Mouse (Mus musculus) limb, embryonic 13.5 days (tissue): ENCODE measurements around the gene Myo6. TPM values are rescaled to one million over a fixed set of nuclear protein-coding genes. Genes with fewer than 3 reads are reported as not detected.

Source experiments
- ATAC-seq: fragments of 200-750 bp; cut with Nextera tagmentation; 2 replicates; pipeline ENCODE4 v1.8.0; 2017; ENCODE audit warnings: low read depth, moderate number of reproducible peaks, moderate TSS enrichment; ENCODE audit not compliant: low FRiP score
- H3K27ac ChIP-seq: fragments of 300-500 bp; sonication (generic); 2 replicates; pipeline ENCODE4 v1.5.1; 2015; ENCODE audit warnings: inconsistent platforms, mild to moderate bottlenecking, moderate library complexity
- H3K27me3 ChIP-seq: fragments of 300-500 bp; sonication (generic); 2 replicates; pipeline ENCODE4 v1.6.1; 2015; ENCODE audit warnings: mild to moderate bottlenecking, inconsistent platforms
- H3K36me3 ChIP-seq: fragments of 300-500 bp; sonication (generic); 2 replicates; pipeline ENCODE4 v1.6.1; 2015; ENCODE audit warnings: inconsistent platforms, mild to moderate bottlenecking, moderate library complexity
- H3K4me1 ChIP-seq: fragments of 300-500 bp; sonication (generic); 2 replicates; pipeline ENCODE4 v1.6.1; 2015; ENCODE audit warnings: inconsistent platforms
- H3K4me2 ChIP-seq: fragments of 300-500 bp; sonication (generic); replicated peaks from 2 replicates; pipeline ENCODE4 v1.6.1; 2015; ENCODE audit warnings: inconsistent platforms, mild to moderate bottlenecking, moderate library complexity
- H3K4me3 ChIP-seq: fragments of 300-500 bp; sonication (generic); 2 replicates; pipeline ENCODE4 v1.5.1; 2015; ENCODE audit warnings: moderate library complexity, mild to moderate bottlenecking, inconsistent platforms
- H3K9ac ChIP-seq: fragments of 300-500 bp; sonication (generic); 2 replicates; pipeline ENCODE4 v1.6.1; 2015; ENCODE audit warnings: mild to moderate bottlenecking, inconsistent platforms
- H3K9me3 ChIP-seq: fragments of 300-500 bp; sonication (generic); 2 replicates; pipeline ENCODE4 v1.6.1; 2016; ENCODE audit warnings: inconsistent platforms
- WGBS: fragments of 180-500 bp; shearing (Covaris S2); methylation state at CpG from one replicate; pipeline ENCODE4 v1.1.7; 2015; 5-methylcytosine and 5-hydroxymethylcytosine counted together
- polyA plus RNA-seq: library from polyadenylated mRNA; unstranded; fragments of >200 nt; fragmentation: Nextera tagmentation; extraction: Ambion mirVana; gene quantifications from 2 replicates; pipeline ENCODE4 v1.2.1, GENCODE M21; 2015

The Myo6 gene
- polyA plus RNA-seq, 1 experiment from 2014 or later = 10.9 TPM

DNA sequence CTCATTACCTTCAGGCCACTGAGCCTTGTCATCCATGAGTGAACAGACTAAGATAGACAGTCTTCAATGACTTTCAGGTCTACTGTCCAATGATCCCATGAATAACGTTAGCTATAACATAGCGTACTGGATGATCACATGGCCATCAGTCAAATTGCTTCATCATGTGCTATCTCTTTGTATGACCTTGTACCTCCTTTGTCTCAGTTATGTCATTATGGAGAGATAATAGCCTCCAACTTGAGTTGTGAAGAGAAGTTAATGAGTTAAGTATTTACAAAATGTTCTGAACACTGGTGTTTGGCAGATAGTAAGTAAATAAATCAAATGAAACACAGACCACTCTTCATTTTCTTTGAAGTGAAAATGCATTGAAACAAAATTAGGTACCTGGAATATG is 91.7 kb downstream of the Myo6 start:
- Histone ChIP-seq H3K9ac (no peak overlapping the region), H3K4me1 (no peaks in the 10 kb centered on the region), H3K9me3 (no peaks in the 10 kb centered on the region), H3K4me3 (no peak overlapping the region), H3K4me2 (no peak overlapping the region), H3K27me3 (no peaks in the 10 kb centered on the region), H3K27ac (no peak overlapping the region), H3K36me3 (no peaks in the 10 kb centered on the region)
- 85% methylated on average over 2 of the region's 2 CpGs for WGBS
- ATAC-seq = no peak

GRCm38 (mm10) chr9:80258396-80258795 is 93.6 kb downstream of the Myo6 start:
- peak; percentile 73; the same call in 1 of the 2 replicates for ATAC-seq
- WGBS = 27% methylated on average over 6 of the region's 6 CpGs
- H3K36me3 ChIP-seq = no peaks in the 10 kb centered on the region
- H3K4me3 ChIP-seq = no peak overlapping the region
- no peak overlapping the region for H3K9ac ChIP-seq
- peaks cover 10% of the 10 kb centered on the region for H3K4me1 ChIP-seq
- H3K4me2 ChIP-seq = no peak overlapping the region
- H3K27me3 ChIP-seq = no peaks in the 10 kb centered on the region
- no peaks in the 10 kb centered on the region for H3K9me3 ChIP-seq
- no peak overlapping the region for H3K27ac ChIP-seq

- Histone ChIP-seq H3K36me3 (no peaks in the 10 kb centered on the region), H3K9ac (no peak overlapping the region), H3K4me3 (no peak overlapping the region), H3K27me3 (no peaks in the 10 kb centered on the region), H3K4me1 (peaks cover 10% of the 10 kb centered on the region), H3K4me2 (no peak overlapping the region), H3K9me3 (no peaks in the 10 kb centered on the region), H3K27ac (no peak overlapping the region)
- no peak for ATAC-seq
- WGBS = 84% methylated on average over 3 of the region's 3 CpGs
Observed at GRCm38 (mm10) chr9:80260905-80261304, 96.1 kb downstream of the Myo6 start.

DNA sequence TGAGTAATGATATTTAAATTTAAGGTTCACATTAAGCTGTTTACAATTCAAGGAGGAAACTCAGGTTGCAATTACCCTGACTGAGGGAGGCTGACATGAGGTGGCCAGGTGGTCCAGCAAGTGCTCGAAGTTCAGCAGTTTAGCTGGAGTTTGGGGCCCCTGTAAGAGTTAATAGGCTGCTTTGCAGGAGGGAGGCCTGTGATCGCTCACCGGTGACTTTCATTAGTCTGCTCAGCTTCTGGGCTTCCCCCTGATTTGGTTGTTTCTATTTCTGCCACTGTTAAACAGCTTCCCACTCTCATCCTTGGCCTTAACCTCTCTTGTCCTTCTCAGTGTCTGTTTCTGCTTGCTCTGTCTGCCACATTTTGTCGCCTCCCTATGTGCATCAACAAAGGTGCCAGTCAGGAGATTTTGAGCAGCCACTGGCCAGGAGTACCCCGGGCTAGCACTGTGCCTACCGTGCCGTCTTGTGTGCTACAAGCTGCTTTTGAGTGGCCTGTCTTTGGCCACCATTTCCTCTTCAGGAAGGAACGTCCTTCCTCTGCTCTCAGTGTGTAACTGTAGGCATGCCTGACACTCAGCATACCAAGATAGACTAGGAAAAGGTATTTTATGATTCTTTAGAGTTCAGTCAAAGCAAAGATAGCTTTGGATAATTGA is 97.7 kb downstream of the Myo6 start:
- WGBS = 16% methylated on average over 8 of the region's 8 CpGs
- Histone ChIP-seq H3K4me3 (no peak overlapping the region), H3K27me3 (no peaks in the 10 kb centered on the region), H3K27ac (no peak overlapping the region), H3K36me3 (no peaks in the 10 kb centered on the region), H3K4me2 (no peak overlapping the region), H3K9me3 (no peaks in the 10 kb centered on the region), H3K4me1 (peaks cover 10% of the 10 kb centered on the region), H3K9ac (no peak overlapping the region)
- ATAC-seq = no peak

- H3K4me3 ChIP-seq = no peak overlapping the region
- no peaks in the 10 kb centered on the region for H3K36me3 ChIP-seq
- H3K9me3 ChIP-seq = no peaks in the 10 kb centered on the region
- no peaks in the 10 kb centered on the region for H3K27me3 ChIP-seq
- no peak overlapping the region for H3K4me2 ChIP-seq
- no peak overlapping the region for H3K27ac ChIP-seq
- H3K4me1 ChIP-seq = peaks cover 10% of the 10 kb centered on the region
- H3K9ac ChIP-seq = no peak overlapping the region
- 83% methylated on average over 7 of the region's 7 CpGs for WGBS
- ATAC-seq = no peak
Observed at GRCm38 (mm10) chr9:80266086-80266485, 101.3 kb downstream of the Myo6 start.

DNA sequence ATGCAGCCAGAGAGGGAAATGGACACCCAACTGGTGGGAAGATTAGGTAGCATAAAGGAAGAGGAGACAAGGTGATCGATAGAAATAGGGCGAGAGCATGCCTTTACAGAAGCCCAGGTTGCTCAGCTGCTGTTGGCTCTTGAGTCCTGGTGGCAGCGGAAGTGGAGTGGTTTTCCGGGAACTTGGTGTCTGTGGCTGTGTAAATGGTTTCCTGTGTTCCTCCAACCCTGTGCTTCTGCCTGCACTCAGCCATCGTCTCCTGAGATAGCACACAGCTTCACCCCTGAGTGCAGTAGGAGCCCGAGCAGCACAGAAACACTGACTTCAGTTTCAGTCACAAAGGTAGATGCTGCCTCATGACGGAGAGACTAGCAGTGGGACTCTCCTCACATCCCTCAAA is 101.7 kb downstream of the Myo6 start:
- WGBS = 82% methylated on average over 7 of the region's 7 CpGs
- no peak for ATAC-seq
- Histone ChIP-seq H3K4me2 (no peak overlapping the region), H3K27me3 (no peaks in the 10 kb centered on the region), H3K9ac (no peak overlapping the region), H3K9me3 (no peaks in the 10 kb centered on the region), H3K36me3 (no peaks in the 10 kb centered on the region), H3K4me3 (no peak overlapping the region), H3K27ac (no peak overlapping the region), H3K4me1 (peaks cover 10% of the 10 kb centered on the region)

GRCm38 (mm10) chr9:80269596-80269995 is 104.8 kb downstream of the Myo6 start:
- Histone ChIP-seq H3K27me3 (no peaks in the 10 kb centered on the region), H3K9ac (no peak overlapping the region), H3K4me1 (no peaks in the 10 kb centered on the region), H3K27ac (no peak overlapping the region), H3K36me3 (no peaks in the 10 kb centered on the region), H3K4me3 (no peak overlapping the region), H3K4me2 (no peak overlapping the region), H3K9me3 (no peaks in the 10 kb centered on the region)
- WGBS = 38% methylated on average over 8 of the region's 8 CpGs
- no peak for ATAC-seq

GRCm38 (mm10) chr9:80272951-80273350 is 108.1 kb downstream of the Myo6 start:
- Histone ChIP-seq H3K4me3 (no peak overlapping the region), H3K4me2 (no peak overlapping the region), H3K9ac (no peak overlapping the region), H3K9me3 (no peaks in the 10 kb centered on the region), H3K27ac (no peak overlapping the region), H3K27me3 (no peaks in the 10 kb centered on the region), H3K4me1 (no peaks in the 10 kb centered on the region), H3K36me3 (no peaks in the 10 kb centered on the region)
- ATAC-seq = no peak
- WGBS = 78% methylated on average over 1 of the region's 1 CpGs

GRCm38 (mm10) chr9:80275053-80275771 is 110.4 kb downstream of the Myo6 start:
- H3K9ac ChIP-seq = no peak overlapping the region
- no peak overlapping the region for H3K4me3 ChIP-seq
- H3K4me1 ChIP-seq = no peaks in the 10 kb centered on the region
- no peak overlapping the region for H3K4me2 ChIP-seq
- H3K27ac ChIP-seq = no peak overlapping the region
- no peak for ATAC-seq
- no peaks in the 10 kb centered on the region for H3K9me3 ChIP-seq
- no peaks in the 10 kb centered on the region for H3K36me3 ChIP-seq
- H3K27me3 ChIP-seq = no peaks in the 10 kb centered on the region
- 86% methylated on average over 8 of the region's 8 CpGs for WGBS

GRCm38 (mm10) chr9:80275772-80276134 is 110.9 kb downstream of the Myo6 start:
- Histone ChIP-seq H3K4me2 (no peak overlapping the region), H3K4me3 (no peak overlapping the region), H3K27ac (no peak overlapping the region), H3K27me3 (no peaks in the 10 kb centered on the region), H3K9me3 (no peaks in the 10 kb centered on the region), H3K36me3 (no peaks in the 10 kb centered on the region), H3K9ac (no peak overlapping the region), H3K4me1 (no peaks in the 10 kb centered on the region)
- 71% methylated on average over 1 of the region's 1 CpGs for WGBS
- ATAC-seq = no peak

DNA sequence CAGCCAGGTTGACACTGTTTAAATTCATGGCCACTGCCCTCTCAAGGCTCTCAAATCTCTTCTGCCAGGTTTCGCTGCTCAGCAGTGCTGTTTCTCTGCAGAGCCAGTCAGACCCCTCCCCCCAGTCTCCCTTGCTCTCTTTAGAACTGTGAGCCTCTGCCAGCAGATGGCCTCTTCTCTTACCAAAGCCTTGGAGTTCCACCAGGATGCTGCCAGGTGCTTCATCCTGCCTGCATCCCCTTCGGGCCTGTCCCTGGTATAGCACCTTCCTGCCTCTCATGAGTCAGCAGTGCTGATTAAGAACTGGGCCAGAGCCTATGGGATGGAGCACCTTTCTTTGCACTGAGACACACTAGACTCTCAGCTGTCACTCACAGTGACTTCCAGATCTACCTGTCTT is 112.3 kb downstream of the Myo6 start:
- H3K36me3 ChIP-seq = no peaks in the 10 kb centered on the region
- H3K4me1 ChIP-seq = no peaks in the 10 kb centered on the region
- no peak overlapping the region for H3K4me3 ChIP-seq
- H3K4me2 ChIP-seq = no peak overlapping the region
- no peaks in the 10 kb centered on the region for H3K9me3 ChIP-seq
- H3K27ac ChIP-seq = no peak overlapping the region
- 32% methylated on average over 2 of the region's 2 CpGs for WGBS
- no peaks in the 10 kb centered on the region for H3K27me3 ChIP-seq
- no peak overlapping the region for H3K9ac ChIP-seq
- no peak for ATAC-seq

DNA sequence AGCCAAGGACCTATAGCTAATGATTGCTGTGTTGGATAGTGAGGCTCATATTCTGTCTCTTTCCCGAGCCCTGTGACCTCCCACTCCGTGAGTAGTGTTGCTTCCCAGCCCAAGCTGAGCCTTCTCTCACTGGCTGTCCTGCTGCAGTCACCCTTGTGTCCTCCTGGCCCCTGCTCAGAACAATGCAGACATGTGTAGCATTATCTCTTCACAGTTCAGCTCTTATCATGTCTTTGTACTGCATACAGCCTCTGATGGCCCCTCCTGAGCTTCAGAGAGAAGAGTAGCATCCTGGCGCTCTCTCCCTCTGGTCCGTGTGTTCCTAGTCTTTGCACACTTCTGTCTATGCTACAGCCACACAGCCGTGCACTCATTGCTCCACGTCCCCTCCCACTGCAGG is 112.9 kb downstream of the Myo6 start:
- no peak overlapping the region for H3K4me3 ChIP-seq
- no peaks in the 10 kb centered on the region for H3K4me1 ChIP-seq
- 83% methylated on average over 6 of the region's 6 CpGs for WGBS
- no peak overlapping the region for H3K9ac ChIP-seq
- H3K27ac ChIP-seq = no peak overlapping the region
- no peak overlapping the region for H3K4me2 ChIP-seq
- no peaks in the 10 kb centered on the region for H3K36me3 ChIP-seq
- H3K9me3 ChIP-seq = no peaks in the 10 kb centered on the region
- H3K27me3 ChIP-seq = no peaks in the 10 kb centered on the region
- no peak for ATAC-seq

- Histone ChIP-seq H3K9me3 (0 out of 2 replicates have a peak, but pooled peaks cover 6% of the 10 kb centered on the region), H3K4me3 (no peak overlapping the region), H3K27ac (no peak overlapping the region), H3K27me3 (no peaks in the 10 kb centered on the region), H3K4me1 (no peaks in the 10 kb centered on the region), H3K9ac (no peak overlapping the region), H3K4me2 (no peak overlapping the region), H3K36me3 (no peaks in the 10 kb centered on the region)
- WGBS = 86% methylated on average over 1 of the region's 1 CpGs
- no peak for ATAC-seq
Observed at GRCm38 (mm10) chr9:80280724-80281123, 115.9 kb downstream of the Myo6 start.
